Mouse (Mus musculus) embryonic facial prominence, embryonic 12.5 days (tissue): ENCODE results near the gene Adamts20. TPM values are rescaled to one million over a fixed set of nuclear protein-coding genes. Genes with fewer than 3 reads are reported as not detected.

Source experiments
- ATAC-seq: fragments of 200-750 bp; cut with Nextera tagmentation; 2 replicates; pipeline ENCODE4 v1.8.0; 2017; ENCODE audit not compliant: insufficient number of reproducible peaks, insufficient read depth, low FRiP score, low TSS enrichment
- H3K27ac ChIP-seq: fragments of 300-500 bp; sonication (generic); 2 replicates; pipeline ENCODE4 v1.5.1; 2016; ENCODE audit warnings: mild to moderate bottlenecking
- H3K27me3 ChIP-seq: fragments of 300-500 bp; sonication (generic); 2 replicates; pipeline ENCODE4 v1.6.1; 2016; ENCODE audit warnings: mild to moderate bottlenecking, moderate library complexity
- H3K36me3 ChIP-seq: fragments of 300-500 bp; sonication (generic); 2 replicates; pipeline ENCODE4 v1.6.1; 2016; ENCODE audit warnings: mild to moderate bottlenecking
- H3K4me1 ChIP-seq: fragments of 300-500 bp; sonication (generic); 2 replicates; pipeline ENCODE4 v1.6.1; 2016
- H3K4me2 ChIP-seq: fragments of 300-500 bp; sonication (generic); replicated peaks from 2 replicates; pipeline ENCODE4 v1.6.1; 2016; ENCODE audit warnings: mild to moderate bottlenecking, moderate library complexity
- H3K4me3 ChIP-seq: fragments of 300-500 bp; sonication (generic); 2 replicates; pipeline ENCODE4 v1.5.1; 2016; ENCODE audit warnings: mild to moderate bottlenecking
- H3K9ac ChIP-seq: fragments of 300-500 bp; sonication (generic); 2 replicates; pipeline ENCODE4 v1.6.1; 2016; ENCODE audit warnings: mild to moderate bottlenecking, moderate library complexity
- H3K9me3 ChIP-seq: fragments of 300-500 bp; sonication (generic); 2 replicates; pipeline ENCODE4 v1.6.1; 2016; ENCODE audit warnings: mild to moderate bottlenecking, moderate library complexity
- WGBS: fragments of 180-500 bp; shearing (Covaris S2); methylation state at CpG from one replicate; pipeline ENCODE4 v1.1.7; 2016; 5-methylcytosine and 5-hydroxymethylcytosine counted together
- polyA plus RNA-seq: library from polyadenylated mRNA; unstranded; fragments of >200 nt; fragmentation: Nextera tagmentation; extraction: Ambion mirVana; gene quantifications from 2 replicates; pipeline ENCODE4 v1.2.1, GENCODE M21; 2016

The Adamts20 gene
- polyA plus RNA-seq, 1 experiment from 2014 or later: 11.7 TPM

DNA sequence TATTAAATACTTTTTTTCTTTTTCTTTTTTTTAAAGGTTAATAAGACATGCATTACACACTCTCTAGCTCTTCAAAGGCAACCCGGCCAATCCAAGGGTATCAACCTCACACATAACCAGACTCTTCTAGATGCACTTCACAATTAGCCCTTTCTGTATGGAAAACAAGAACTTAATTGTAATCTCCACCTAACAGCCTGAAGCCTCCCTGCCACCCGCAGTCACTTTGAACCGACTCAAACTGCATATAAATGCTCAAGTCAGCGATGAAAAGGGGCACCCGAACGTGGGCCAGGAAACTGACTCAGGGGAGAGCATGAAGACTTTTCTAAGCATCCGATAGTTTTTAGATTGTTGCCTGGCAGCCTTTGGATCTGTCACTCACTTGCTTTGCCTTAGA is 12.1 kb upstream of the Adamts20 start:
- H3K4me3 ChIP-seq: no peak overlapping the region
- no peaks in the 10 kb centered on the region for H3K36me3 ChIP-seq
- 25% methylated on average over 7 of the region's 7 CpGs for WGBS
- ATAC-seq: no peak
- no peak overlapping the region for H3K9ac ChIP-seq
- H3K4me2 ChIP-seq: no peak overlapping the region
- peaks cover 21% of the 10 kb centered on the region for H3K4me1 ChIP-seq
- H3K9me3 ChIP-seq: no peaks in the 10 kb centered on the region
- no peaks in the 10 kb centered on the region for H3K27me3 ChIP-seq
- H3K27ac ChIP-seq: no peak overlapping the region

DNA sequence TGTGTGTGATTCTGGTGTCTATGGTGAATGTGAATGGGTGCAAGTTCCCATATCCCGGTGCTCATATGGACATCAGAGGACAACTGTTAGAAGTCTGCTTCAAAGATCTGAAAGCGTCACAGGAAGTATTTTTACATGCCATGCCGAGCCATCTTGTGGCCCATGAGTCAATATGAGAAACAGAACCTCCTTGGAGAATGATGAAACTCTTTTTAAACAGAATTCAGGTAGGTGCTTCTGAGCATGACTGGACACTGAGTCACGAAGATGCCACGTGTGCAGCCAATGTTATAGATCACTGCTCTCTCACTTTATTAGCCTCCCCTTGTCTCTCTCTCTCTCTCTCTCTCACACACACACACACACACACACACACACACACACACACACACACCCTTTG is 10.8 kb upstream of the Adamts20 start:
- Histone ChIP-seq H3K4me2 (no peak overlapping the region), H3K27ac (no peak overlapping the region), H3K36me3 (no peaks in the 10 kb centered on the region), H3K4me1 (peaks cover 21% of the 10 kb centered on the region), H3K9me3 (no peaks in the 10 kb centered on the region), H3K27me3 (no peaks in the 10 kb centered on the region), H3K4me3 (no peak overlapping the region), H3K9ac (no peak overlapping the region)
- ATAC-seq: no peak
- WGBS: 88% methylated on average over 5 of the region's 5 CpGs

DNA sequence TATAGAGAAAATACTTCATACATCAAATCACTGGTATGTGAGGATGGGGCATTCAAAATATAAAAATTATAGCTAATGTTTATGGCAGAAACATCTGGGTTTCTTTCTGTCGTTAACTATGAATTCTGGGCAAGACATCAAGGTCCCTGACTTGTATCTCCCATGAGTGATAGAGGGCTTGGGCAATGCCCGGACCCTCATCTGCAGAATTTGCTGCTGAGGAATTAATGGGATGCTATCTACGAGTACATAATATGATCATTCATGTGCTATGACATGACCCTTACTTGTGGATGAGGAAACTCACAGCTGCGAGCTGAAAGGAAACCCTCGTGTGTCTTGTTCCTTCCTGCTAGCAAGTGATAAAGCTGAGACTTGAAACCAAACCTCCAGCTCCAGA is 5.1 kb upstream of the Adamts20 start:
- H3K27me3 ChIP-seq: no peaks in the 10 kb centered on the region
- no peaks in the 10 kb centered on the region for H3K4me1 ChIP-seq
- no peak for ATAC-seq
- no peaks in the 10 kb centered on the region for H3K9me3 ChIP-seq
- no peak overlapping the region for H3K4me3 ChIP-seq
- no peak overlapping the region for H3K27ac ChIP-seq
- H3K4me2 ChIP-seq: no peak overlapping the region
- H3K9ac ChIP-seq: no peak overlapping the region
- WGBS: 76% methylated on average over 5 of the region's 5 CpGs
- no peaks in the 10 kb centered on the region for H3K36me3 ChIP-seq

DNA sequence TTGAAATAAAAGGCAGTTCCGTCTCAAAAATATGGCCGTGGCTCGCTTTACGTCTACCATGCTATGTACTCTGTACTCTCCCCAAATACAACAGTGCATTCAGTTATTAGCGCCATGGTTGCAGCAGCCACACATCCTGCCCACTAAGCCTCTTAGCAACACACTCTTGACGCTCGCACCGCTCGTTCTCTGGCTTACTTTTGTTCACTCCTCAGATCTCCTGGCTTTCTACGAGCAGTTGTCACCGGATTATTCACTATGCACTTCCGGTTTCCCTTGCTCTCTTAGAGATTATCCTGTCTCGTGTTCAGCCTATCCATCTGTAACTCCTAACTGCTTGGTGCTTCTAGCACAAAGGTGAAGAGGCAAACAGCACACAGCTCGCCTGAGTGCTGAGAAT is 337 bp downstream of the Adamts20 start:
- 81% methylated on average over 14 of the region's 14 CpGs for WGBS
- Histone ChIP-seq H3K4me3 (no peak overlapping the region), H3K4me2 (no peak overlapping the region), H3K9me3 (no peaks in the 10 kb centered on the region), H3K27ac (no peak overlapping the region), H3K4me1 (peaks cover 7% of the 10 kb centered on the region; the same call in 1 of the 2 replicates), H3K9ac (no peak overlapping the region), H3K27me3 (no peaks in the 10 kb centered on the region), H3K36me3 (no peaks in the 10 kb centered on the region)
- no peak for ATAC-seq

DNA sequence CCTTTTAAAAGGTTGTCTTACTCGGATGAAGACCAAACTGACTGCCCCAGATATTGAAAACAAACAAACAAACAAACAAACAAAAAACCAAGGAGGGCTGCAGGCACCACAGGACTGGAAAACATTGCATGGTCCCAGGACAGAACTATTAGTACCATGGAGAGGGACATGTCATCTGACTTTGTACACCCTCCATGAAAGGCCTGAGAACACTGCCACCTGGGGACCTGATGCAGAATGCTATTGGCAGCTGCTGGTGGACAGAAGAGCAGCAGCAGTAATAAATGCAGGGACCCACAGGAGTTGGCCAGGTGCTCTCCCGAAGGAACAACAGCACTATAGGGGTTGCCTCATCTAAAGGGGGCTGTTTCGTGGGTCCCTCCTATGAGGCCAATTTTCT is 2.0 kb downstream of the Adamts20 start:
- WGBS: 74% methylated on average over 3 of the region's 3 CpGs
- Histone ChIP-seq H3K4me1 (peaks cover 7% of the 10 kb centered on the region; the same call in 1 of the 2 replicates), H3K9ac (no peak overlapping the region), H3K4me2 (no peak overlapping the region), H3K4me3 (no peak overlapping the region), H3K27ac (no peak overlapping the region), H3K27me3 (no peaks in the 10 kb centered on the region), H3K9me3 (no peaks in the 10 kb centered on the region), H3K36me3 (no peaks in the 10 kb centered on the region)
- no peak for ATAC-seq

DNA sequence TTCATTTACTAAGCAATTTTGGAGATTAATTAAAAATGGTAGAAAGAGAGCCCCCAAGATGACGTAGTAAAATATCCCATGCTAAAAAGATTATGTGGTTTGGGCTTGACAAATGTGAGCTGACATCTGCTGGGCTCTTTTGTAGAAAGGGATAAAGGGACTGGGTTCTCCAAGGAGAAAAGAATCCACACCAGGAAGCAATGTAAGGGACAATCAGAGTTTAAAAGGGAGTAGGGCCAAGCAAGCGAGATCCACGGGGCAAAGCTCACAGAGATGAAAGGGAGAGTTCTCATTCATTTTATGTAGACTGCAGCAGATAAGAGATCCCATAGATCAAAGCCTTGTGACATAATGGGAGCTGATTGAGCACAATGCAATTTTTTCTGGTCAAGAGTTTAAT is 3.0 kb downstream of the Adamts20 start:
- Histone ChIP-seq H3K4me1 (peaks cover 10% of the 10 kb centered on the region; the same call in 1 of the 2 replicates), H3K4me2 (no peak overlapping the region), H3K36me3 (no peaks in the 10 kb centered on the region), H3K9me3 (no peaks in the 10 kb centered on the region), H3K4me3 (no peak overlapping the region), H3K27ac (no peak overlapping the region), H3K27me3 (no peaks in the 10 kb centered on the region), H3K9ac (no peak overlapping the region)
- WGBS: 31% methylated on average over 3 of the region's 3 CpGs
- no peak for ATAC-seq

DNA sequence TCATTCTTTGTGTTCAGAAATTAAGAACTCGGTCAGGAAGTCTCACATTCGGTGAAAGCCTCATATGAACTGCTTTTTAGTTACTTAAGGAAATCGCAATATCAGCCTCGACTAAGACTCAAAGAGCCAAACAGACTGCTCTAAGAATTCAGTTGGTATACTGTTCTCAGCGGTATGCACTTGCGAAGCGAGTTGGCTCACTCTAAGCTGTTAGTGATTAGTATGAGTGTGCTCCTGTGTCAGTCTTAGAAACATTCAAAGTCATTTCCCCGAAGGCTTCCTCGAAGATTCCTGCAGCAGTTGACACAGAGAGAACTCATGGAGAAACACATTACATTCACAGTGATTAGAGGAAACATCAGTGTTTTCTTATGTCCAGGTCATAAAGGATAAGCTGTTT is 4.1 kb downstream of the Adamts20 start:
- Histone ChIP-seq H3K4me3 (no peak overlapping the region), H3K9ac (no peak overlapping the region), H3K36me3 (no peaks in the 10 kb centered on the region), H3K27ac (no peak overlapping the region), H3K4me2 (peak overlapping the region; percentile 21; the same call in 1 of the 2 replicates), H3K9me3 (no peaks in the 10 kb centered on the region), H3K27me3 (no peaks in the 10 kb centered on the region), H3K4me1 (peaks cover 14% of the 10 kb centered on the region; the same call in 1 of the 2 replicates)
- ATAC-seq: no peak
- 36% methylated on average over 9 of the region's 9 CpGs for WGBS

DNA sequence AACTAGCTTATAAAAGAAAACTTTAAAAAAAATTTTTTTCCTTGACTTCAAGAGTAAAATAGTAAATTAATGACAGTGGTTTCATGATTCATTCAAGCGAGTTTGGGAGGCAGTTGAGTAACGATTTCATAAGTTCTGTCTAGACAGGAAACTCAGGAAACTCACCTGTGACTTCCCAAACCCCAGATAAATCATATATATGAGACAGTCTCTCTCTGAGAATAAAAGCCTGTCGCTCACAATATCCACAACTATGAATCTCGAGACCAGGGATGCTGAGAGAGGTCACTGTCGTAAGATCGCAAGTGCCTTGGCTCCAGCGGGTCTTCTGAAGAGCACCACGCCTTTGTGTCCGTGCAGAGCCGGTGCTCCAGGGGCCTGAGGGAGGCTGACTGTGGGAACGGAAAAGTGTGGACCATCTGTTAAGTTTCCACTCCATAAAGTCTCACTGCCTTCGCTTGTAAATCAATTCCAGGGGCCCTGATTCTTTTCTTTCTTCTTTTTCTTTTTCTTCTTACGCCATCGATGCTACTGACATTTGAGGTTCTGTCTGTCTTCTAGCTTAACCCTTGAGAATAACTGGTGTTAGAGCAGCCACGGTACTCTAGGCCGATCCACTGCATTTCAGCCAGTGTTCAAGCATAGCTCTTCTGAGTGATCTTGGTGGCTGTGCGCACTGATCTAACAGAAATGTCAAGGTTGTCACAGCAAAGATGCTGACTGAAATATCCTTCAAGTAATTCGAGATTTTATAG is 7.4 kb downstream of the Adamts20 start:
- ATAC-seq: no peak
- peaks cover 18% of the 10 kb centered on the region; the same call in 1 of the 2 replicates for H3K4me1 ChIP-seq
- no peak overlapping the region for H3K27ac ChIP-seq
- H3K36me3 ChIP-seq: no peaks in the 10 kb centered on the region
- 56% methylated on average over 18 of the region's 18 CpGs for WGBS
- H3K9me3 ChIP-seq: no peaks in the 10 kb centered on the region
- no peak overlapping the region for H3K4me3 ChIP-seq
- no peak overlapping the region for H3K9ac ChIP-seq
- no peaks in the 10 kb centered on the region for H3K27me3 ChIP-seq
- no peak overlapping the region for H3K4me2 ChIP-seq

DNA sequence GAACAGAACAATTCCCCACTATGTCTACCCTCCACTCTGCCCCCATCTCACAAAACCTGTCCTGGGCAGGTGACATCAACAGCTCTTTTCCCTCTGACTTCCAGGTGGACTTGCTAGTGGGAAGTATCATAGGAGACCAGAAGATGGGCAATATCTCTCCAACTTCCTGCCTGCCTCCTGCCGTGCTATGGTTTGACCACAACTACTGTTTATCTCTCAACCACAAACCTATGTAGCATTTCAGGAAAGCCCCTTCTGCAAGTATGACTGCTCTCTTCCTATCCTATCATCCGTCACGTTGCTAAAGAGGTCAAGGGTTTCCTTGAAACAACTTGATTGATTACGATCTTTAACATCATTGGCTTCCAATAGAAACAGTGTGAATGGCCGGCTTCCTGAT is 12.4 kb downstream of the Adamts20 start:
- no peak overlapping the region for H3K9ac ChIP-seq
- no peaks in the 10 kb centered on the region for H3K9me3 ChIP-seq
- H3K4me3 ChIP-seq: no peak overlapping the region
- no peak overlapping the region for H3K27ac ChIP-seq
- no peak for ATAC-seq
- no peak overlapping the region for H3K4me2 ChIP-seq
- peaks cover 19% of the 10 kb centered on the region for H3K4me1 ChIP-seq
- no peaks in the 10 kb centered on the region for H3K36me3 ChIP-seq
- no peaks in the 10 kb centered on the region for H3K27me3 ChIP-seq
- whole genome bisulfite sequencing: 90% methylated on average over 5 of the region's 5 CpGs

DNA sequence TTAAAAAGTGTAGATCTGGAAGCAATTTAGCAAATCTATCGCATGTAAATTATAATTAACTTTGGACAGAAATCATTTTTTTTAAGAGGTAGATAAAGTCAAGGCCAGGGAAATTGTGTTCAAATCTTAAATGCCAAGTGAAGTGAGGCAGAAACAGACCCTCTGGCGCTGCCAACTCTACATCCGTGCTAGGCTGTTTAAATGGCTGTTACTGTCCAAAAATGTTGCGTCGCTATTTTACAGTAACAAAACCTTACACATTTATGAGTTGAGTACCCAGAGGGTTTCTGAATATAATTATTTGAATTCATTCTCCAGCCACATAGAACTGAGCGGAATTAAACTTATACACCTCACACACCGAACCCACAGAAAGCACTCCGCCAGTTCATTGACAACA is 13.6 kb downstream of the Adamts20 start:
- 64% methylated on average over 8 of the region's 8 CpGs for WGBS
- Histone ChIP-seq H3K4me1 (peaks cover 12% of the 10 kb centered on the region), H3K27me3 (no peaks in the 10 kb centered on the region), H3K4me2 (no peak overlapping the region), H3K27ac (no peak overlapping the region), H3K9ac (no peak overlapping the region), H3K9me3 (no peaks in the 10 kb centered on the region), H3K4me3 (no peak overlapping the region), H3K36me3 (no peaks in the 10 kb centered on the region)
- no peak for ATAC-seq

DNA sequence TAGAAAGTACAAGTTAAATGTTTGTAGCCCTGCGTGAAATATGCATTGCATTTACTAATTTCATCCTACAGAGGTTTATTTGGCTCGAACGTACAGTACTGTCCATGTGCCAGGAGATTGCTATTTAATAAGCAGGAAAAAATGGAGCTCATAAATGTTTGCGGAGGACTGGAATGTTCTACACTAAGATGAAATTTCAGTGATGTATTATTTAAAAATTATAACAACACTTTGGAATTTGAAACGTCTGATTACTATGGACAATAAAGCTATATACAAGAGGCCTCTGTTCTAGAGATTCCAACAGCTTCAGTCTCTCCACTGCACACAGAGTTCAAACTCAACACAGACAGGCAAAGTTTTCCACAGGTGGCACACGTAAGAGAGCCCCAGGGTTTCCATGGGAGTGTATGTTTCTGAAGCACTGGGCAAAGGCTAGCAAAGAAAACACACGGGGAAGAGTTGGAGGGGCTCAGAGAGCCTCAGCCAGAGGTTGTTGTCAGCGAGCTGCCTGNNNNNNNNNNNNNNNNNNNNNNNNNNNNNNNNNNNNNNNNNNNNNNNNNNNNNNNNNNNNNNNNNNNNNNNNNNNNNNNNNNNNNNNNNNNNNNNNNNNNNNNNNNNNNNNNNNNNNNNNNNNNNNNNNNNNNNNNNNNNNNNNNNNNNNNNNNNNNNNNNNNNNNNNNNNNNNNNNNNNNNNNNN is 20.6 kb downstream of the Adamts20 start:
- H3K27ac ChIP-seq: peak overlapping the region; percentile 73
- H3K4me2 ChIP-seq: no peak overlapping the region
- 41% methylated on average over 8 of the region's 8 CpGs for WGBS
- no peaks in the 10 kb centered on the region for H3K27me3 ChIP-seq
- peaks cover 27% of the 10 kb centered on the region for H3K4me1 ChIP-seq
- 0 out of 2 replicates have a peak, but pooled peaks have one; percentile 25 for ATAC-seq
- no peak overlapping the region for H3K9ac ChIP-seq
- no peaks in the 10 kb centered on the region for H3K36me3 ChIP-seq
- no peak overlapping the region for H3K4me3 ChIP-seq
- no peaks in the 10 kb centered on the region for H3K9me3 ChIP-seq

DNA sequence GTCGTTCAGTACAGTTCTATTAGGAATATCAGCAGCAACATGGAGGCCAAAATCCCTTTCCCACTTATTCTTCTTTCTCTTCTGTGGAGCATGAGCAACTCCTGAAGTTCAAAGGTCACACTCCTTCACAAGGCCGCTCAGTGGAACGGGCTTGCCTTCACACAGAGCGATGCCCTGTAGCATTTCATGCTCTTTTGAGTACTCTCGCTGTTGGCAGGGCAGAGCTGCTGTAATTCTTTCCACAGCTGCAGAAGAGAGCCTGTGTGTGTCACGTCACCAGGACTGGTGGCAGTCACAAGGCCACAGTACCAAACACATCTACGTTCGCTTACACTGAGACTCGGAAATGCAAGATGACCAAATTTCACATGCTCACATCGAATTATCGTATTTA is 21.2 kb downstream of the Adamts20 start:
- WGBS: 62% methylated on average over 11 of the region's 11 CpGs
- no peaks in the 10 kb centered on the region for H3K36me3 ChIP-seq
- H3K9me3 ChIP-seq: no peaks in the 10 kb centered on the region
- H3K27me3 ChIP-seq: no peaks in the 10 kb centered on the region
- peak overlapping the region; percentile 67 for H3K27ac ChIP-seq
- no peak overlapping the region for H3K4me3 ChIP-seq
- ATAC-seq: no peak; the same call in 1 of the 2 replicates
- H3K4me2 ChIP-seq: no peak overlapping the region
- H3K4me1 ChIP-seq: peaks cover 27% of the 10 kb centered on the region
- H3K9ac ChIP-seq: no peak overlapping the region
